Mouse (Mus musculus): ENCODE data around the gene Fam219b.

Fam219b gene

GRCm38 (mm10) chr9:57537044-57537727 lies at the start of gene Fam219b:
Fam219b (plus strand) TSS chr9:57537528.
- DNase-seq = peak; percentile 90

- DNase-seq = no peak
Measured at GRCm38 (mm10) chr9:57487807-57488206, 49.5 kb upstream of the Fam219b start.

GRCm38 (mm10) chr9:57493532-57493931 lies 43.8 kb upstream of the Fam219b start:
- DNase-seq = no peak

GRCm38 (mm10) chr9:57494970-57495369 lies 42.4 kb upstream of the Fam219b start:
- DNase-seq = no peak

- DNase-seq = no peak
Measured at GRCm38 (mm10) chr9:57497236-57497635, 40.1 kb upstream of the Fam219b start.

- no peak for DNase-seq
Measured at GRCm38 (mm10) chr9:57498536-57498935, 38.8 kb upstream of the Fam219b start.

- no peak for DNase-seq
Measured at GRCm38 (mm10) chr9:57501452-57501851, 35.9 kb upstream of the Fam219b start.

GRCm38 (mm10) chr9:57501861-57502260 lies 35.5 kb upstream of the Fam219b start:
- DNase-seq = no peak

GRCm38 (mm10) chr9:57502911-57503621 lies 34.3 kb upstream of the Fam219b start:
- no peak for DNase-seq

- peak; percentile 16 for DNase-seq
Measured at GRCm38 (mm10) chr9:57503622-57504380, 33.5 kb upstream of the Fam219b start, which contains the start of gene Rpp25. Rpp25 (plus strand) TSS chr9:57504026.

GRCm38 (mm10) chr9:57504381-57504700 lies 33.0 kb upstream of the Fam219b start:
- peak; percentile 70 for DNase-seq

- no peak for DNase-seq
Measured at GRCm38 (mm10) chr9:57504891-57505290, 32.4 kb upstream of the Fam219b start.

GRCm38 (mm10) chr9:57505700-57506099 lies 31.6 kb upstream of the Fam219b start:
- no peak for DNase-seq

GRCm38 (mm10) chr9:57510577-57510976 lies 26.8 kb upstream of the Fam219b start:
- no peak for DNase-seq

GRCm38 (mm10) chr9:57517113-57517512 lies 20.2 kb upstream of the Fam219b start:
- peak; percentile 78 for DNase-seq

- no peak for DNase-seq
Measured at GRCm38 (mm10) chr9:57520375-57521055, 16.8 kb upstream of the Fam219b start.

- peak; percentile 92 for DNase-seq
Measured at GRCm38 (mm10) chr9:57521056-57521911, 16.0 kb upstream of the Fam219b start, which contains the start of gene Cox5a. Cox5a (plus strand) TSS chr9:57521274.

- no peak for DNase-seq
Measured at GRCm38 (mm10) chr9:57522114-57522860, 15.0 kb upstream of the Fam219b start.

- DNase-seq = no peak
Measured at GRCm38 (mm10) chr9:57522861-57523246, 14.5 kb upstream of the Fam219b start.

GRCm38 (mm10) chr9:57523754-57524153 lies 13.6 kb upstream of the Fam219b start:
- DNase-seq = no peak

- DNase-seq = no peak
Measured at GRCm38 (mm10) chr9:57524439-57524838, 12.9 kb upstream of the Fam219b start.

Data from thymus, postnatal 14 days (tissue).